Mouse (Mus musculus) kidney, postnatal 0 days (tissue): ENCODE data around the gene Glo1. TPM values are rescaled to one million over a fixed set of nuclear protein-coding genes. Genes with fewer than 3 reads are reported as not detected.

ENCODE experiments used
- ATAC-seq: fragments of 200-750 bp; cut with Nextera tagmentation; replicated peaks from 2 replicates; pipeline ENCODE4 v1.8.0; 2017; ENCODE audit warnings: low read depth, moderate number of reproducible peaks, moderate TSS enrichment, moderate library complexity; ENCODE audit not compliant: low FRiP score
- DNase-seq: peaks from one replicate; pipeline ENCODE4 v3.0.0-alpha.2; 2016; ENCODE audit warnings: low spot score
- H3K27ac ChIP-seq: fragments of 300-500 bp; sonication (generic); 2 replicates; pipeline ENCODE4 v1.5.1; 2014; ENCODE audit warnings: mild to moderate bottlenecking
- H3K27me3 ChIP-seq: fragments of 300-500 bp; sonication (generic); 2 replicates; pipeline ENCODE4 v1.6.1; 2014; ENCODE audit warnings: low read length, mixed read lengths; ENCODE audit not compliant: insufficient read depth
- H3K36me3 ChIP-seq: fragments of 300-500 bp; sonication (generic); 2 replicates; pipeline ENCODE4 v1.6.1; 2014; ENCODE audit warnings: low read length, mixed read lengths; ENCODE audit not compliant: insufficient read depth
- H3K4me1 ChIP-seq: fragments of 300-500 bp; sonication (generic); replicated peaks from 2 replicates; pipeline ENCODE4 v1.6.1; 2014; ENCODE audit warnings: antibody characterized with exemption, low read length, mixed read lengths; ENCODE audit not compliant: insufficient read depth
- H3K4me2 ChIP-seq: fragments of 300-500 bp; sonication (generic); 2 replicates; pipeline ENCODE4 v1.6.1; 2014; ENCODE audit warnings: mild to moderate bottlenecking, low read length, moderate library complexity, mixed read lengths
- H3K4me3 ChIP-seq: fragments of 300-500 bp; sonication (generic); replicated peaks from 2 replicates; pipeline ENCODE4 v1.5.1; 2014; ENCODE audit warnings: low read depth, low read length
- H3K9ac ChIP-seq: fragments of 300-500 bp; sonication (generic); 2 replicates; pipeline ENCODE4 v1.6.1; 2014; ENCODE audit warnings: low read depth, low read length
- H3K9me3 ChIP-seq: fragments of 300-500 bp; sonication (generic); replicated peaks from 2 replicates; pipeline ENCODE4 v1.6.1; 2016; ENCODE audit warnings: low read length, inconsistent platforms, mixed read lengths
- CTCF ChIP-seq: IDR thresholded peaks from 2 replicates; pipeline ENCODE4 v1.5.1; 2016; ENCODE audit warnings: antibody characterized with exemption, low read depth, mild to moderate bottlenecking, moderate library complexity
- WGBS: fragments of 180-500 bp; shearing (Covaris S2); extraction: QIAGEN DNeasy Blood & Tissue Kit; methylation state at CpG from one replicate; pipeline ENCODE4 v1.1.7; 2014; 5-methylcytosine and 5-hydroxymethylcytosine counted together
- polyA plus RNA-seq: library from polyadenylated mRNA; unstranded; fragments of >200 nt; fragmentation: Nextera tagmentation; extraction: Ambion mirVana; gene quantifications from 2 replicates; pipeline ENCODE4 v1.2.1, GENCODE M21; 2015

Gene Glo1
- polyA plus RNA-seq, 1 experiment from 2014 or later: 247 TPM

GRCm38 (mm10) chr17:30575941-30576773 is 50.5 kb downstream of the Glo1 start, which contains the start of gene Btbd9:
TSS of gene Btbd9 (minus strand) at chr17:30576488.
- DNase-seq (peak; percentile 89), ATAC-seq (peak; percentile 87)
- no peak for TF ChIP-seq CTCF
- Histone ChIP-seq H3K27ac (peak within 1 kb of the TSS; percentile 89), H3K36me3 (no peaks in the 10 kb centered on the region), H3K4me3 (peak within 1 kb of the TSS; percentile 81), H3K9ac (peak within 1 kb of the TSS; percentile 80), H3K4me2 (peak within 1 kb of the TSS; percentile 90), H3K27me3 (no peaks in the 10 kb centered on the region), H3K9me3 (no peaks in the 10 kb centered on the region), H3K4me1 (peaks cover 18% of the 10 kb centered on the region)
- under 1% methylated on average over 61 of the region's 94 CpGs for WGBS

- H3K27ac ChIP-seq: peak overlapping the region; percentile 89
- peak overlapping the region; percentile 81 for H3K4me3 ChIP-seq
- WGBS: 4% methylated on average over 35 of the region's 35 CpGs
- H3K4me2 ChIP-seq: peak overlapping the region; percentile 90
- peak; percentile 23; the same call in 1 of the 2 replicates for ATAC-seq
- H3K9ac ChIP-seq: peak overlapping the region; percentile 80
- H3K4me1 ChIP-seq: peaks cover 25% of the 10 kb centered on the region
- DNase-seq: peak; percentile 51
- H3K27me3 ChIP-seq: no peaks in the 10 kb centered on the region
- no peak for TF ChIP-seq CTCF
- H3K36me3 ChIP-seq: no peaks in the 10 kb centered on the region
- no peaks in the 10 kb centered on the region for H3K9me3 ChIP-seq
These were observed 51.4 kb downstream of the Glo1 start for GRCm38 (mm10) chr17:30575121-30575904.

GRCm38 (mm10) chr17:30574783-30575075 is 51.9 kb downstream of the Glo1 start:
- ATAC-seq (no peak), DNase-seq (no peak)
- peaks cover 30% of the 10 kb centered on the region for H3K4me1 ChIP-seq
- H3K36me3 ChIP-seq: no peaks in the 10 kb centered on the region
- no peak overlapping the region for H3K27ac ChIP-seq
- H3K9me3 ChIP-seq: no peaks in the 10 kb centered on the region
- peak overlapping the region; percentile 90 for H3K4me2 ChIP-seq
- no peaks in the 10 kb centered on the region for H3K27me3 ChIP-seq
- H3K4me3 ChIP-seq: no peak overlapping the region
- no peak overlapping the region for H3K9ac ChIP-seq
- WGBS: 63% methylated on average over 8 of the region's 8 CpGs
- no peak for TF ChIP-seq CTCF

GRCm38 (mm10) chr17:30573990-30574782 is 52.5 kb downstream of the Glo1 start:
- Histone ChIP-seq H3K9me3 (no peaks in the 10 kb centered on the region), H3K4me1 (peaks cover 30% of the 10 kb centered on the region), H3K4me3 (no peak overlapping the region), H3K27ac (no peak overlapping the region; the same call in 1 of the 2 replicates), H3K27me3 (no peaks in the 10 kb centered on the region), H3K9ac (no peak overlapping the region), H3K4me2 (peak overlapping the region; percentile 90; the same call in 1 of the 2 replicates), H3K36me3 (no peaks in the 10 kb centered on the region)
- peak; percentile 19 for DNase-seq
- WGBS: 60% methylated on average over 8 of the region's 8 CpGs
- no peak for TF ChIP-seq CTCF
- ATAC-seq: no peak

- WGBS: 35% methylated on average over 3 of the region's 3 CpGs
These were observed 55.7 kb downstream of the Glo1 start for GRCm38 (mm10) chr17:30570971-30571370.

GRCm38 (mm10) chr17:30570173-30570572 is 56.5 kb downstream of the Glo1 start:
- 31% methylated on average over 8 of the region's 8 CpGs for WGBS
- H3K4me3 ChIP-seq: no peak overlapping the region
- no peak for TF ChIP-seq CTCF
- no peaks in the 10 kb centered on the region for H3K9me3 ChIP-seq
- no peak for ATAC-seq
- peak; percentile 52 for DNase-seq
- H3K4me2 ChIP-seq: peak overlapping the region; percentile 13; the same call in 1 of the 2 replicates
- H3K4me1 ChIP-seq: peaks cover 23% of the 10 kb centered on the region
- no peaks in the 10 kb centered on the region for H3K27me3 ChIP-seq
- H3K9ac ChIP-seq: no peak overlapping the region
- H3K27ac ChIP-seq: no peak overlapping the region
- H3K36me3 ChIP-seq: no peaks in the 10 kb centered on the region

More at GRCm38 (mm10) chr17:30570971-30571370, 55.7 kb downstream of the Glo1 start:
- Histone ChIP-seq H3K27ac (no peak overlapping the region), H3K4me1 (peaks cover 25% of the 10 kb centered on the region), H3K27me3 (no peaks in the 10 kb centered on the region), H3K36me3 (no peaks in the 10 kb centered on the region), H3K4me3 (no peak overlapping the region), H3K9ac (no peak overlapping the region), H3K9me3 (no peaks in the 10 kb centered on the region), H3K4me2 (no peak overlapping the region)
- DNase-seq (peak; percentile 28), ATAC-seq (no peak)
- no peak for TF ChIP-seq CTCF
